Mouse (Mus musculus) ovary, adult 18-20 months (tissue): ENCODE results near the gene Pde6h.
"Not testable (repeated sequence)": the region's sequence is repeated elsewhere in the genome, so short reads cannot be mapped to it uniquely, and the experiment has no call there.

Source experiments
- DNase-seq: peaks from one replicate; pipeline ENCODE4 v3.0.0; 2022; ENCODE audit warnings: low spot score, mixed read lengths

The Pde6h gene

GRCm38 (mm10) chr6:136941051-136942021, 17.7 kb downstream of the Pde6h start, which contains the start of gene Arhgdib:
TSS of gene Arhgdib (minus strand) at chr6:136941899.
- no peak for DNase-seq

- DNase-seq = no peak
Measured at GRCm38 (mm10) chr6:136942280-136942679, 18.6 kb downstream of the Pde6h start.

- DNase-seq = no peak
Measured at GRCm38 (mm10) chr6:136943392-136943791, 19.8 kb downstream of the Pde6h start.

- DNase-seq = no peak
Measured at GRCm38 (mm10) chr6:136944511-136944910, 20.9 kb downstream of the Pde6h start.

GRCm38 (mm10) chr6:136946241-136946640, 22.6 kb downstream of the Pde6h start:
- no peak for DNase-seq

- DNase-seq = no peak
Measured at GRCm38 (mm10) chr6:136946943-136947342, 23.3 kb downstream of the Pde6h start.

- no peak for DNase-seq
Measured at GRCm38 (mm10) chr6:136947716-136948115, 24.1 kb downstream of the Pde6h start.

GRCm38 (mm10) chr6:136950171-136950570, 26.5 kb downstream of the Pde6h start:
- no peak for DNase-seq

- DNase-seq = no peak
Measured at GRCm38 (mm10) chr6:136952930-136953329, 29.3 kb downstream of the Pde6h start.

- no peak for DNase-seq
Measured at GRCm38 (mm10) chr6:136954192-136954591, 30.6 kb downstream of the Pde6h start.

GRCm38 (mm10) chr6:136954715-136955114, 31.1 kb downstream of the Pde6h start:
- DNase-seq = no peak

- DNase-seq = no peak
Measured at GRCm38 (mm10) chr6:136955240-136955639, 31.6 kb downstream of the Pde6h start.

- DNase-seq = no peak
Measured at GRCm38 (mm10) chr6:136957062-136957461, 33.4 kb downstream of the Pde6h start.

- no peak for DNase-seq
Measured at GRCm38 (mm10) chr6:136959131-136959530, 35.5 kb downstream of the Pde6h start.

- DNase-seq = no peak
Measured at GRCm38 (mm10) chr6:136962957-136963356, 39.3 kb downstream of the Pde6h start.

- DNase-seq = no peak
Measured at GRCm38 (mm10) chr6:136964609-136965510, 41.2 kb downstream of the Pde6h start.

- no peak for DNase-seq
Measured at GRCm38 (mm10) chr6:136965912-136966311, 42.3 kb downstream of the Pde6h start.

GRCm38 (mm10) chr6:136967466-136967865, 43.8 kb downstream of the Pde6h start:
- DNase-seq = no peak

- not testable (repeated sequence) for DNase-seq
Measured at GRCm38 (mm10) chr6:136968877-136969276, 45.2 kb downstream of the Pde6h start.

GRCm38 (mm10) chr6:136979274-136980082, 55.8 kb downstream of the Pde6h start:
- no peak for DNase-seq

- no peak for DNase-seq
Measured at GRCm38 (mm10) chr6:136980331-136980746, 56.7 kb downstream of the Pde6h start.

- DNase-seq = no peak
Measured at GRCm38 (mm10) chr6:136982581-136982980, 58.9 kb downstream of the Pde6h start.
